Mouse (Mus musculus): ENCODE measurements around the gene Tmod2. TPM values are rescaled to one million over a fixed set of nuclear protein-coding genes. Genes with fewer than 3 reads are reported as not detected.
A peak's percentile ranks its signal among the peaks of the same experiment; 100 is the strongest.
"Not testable (repeated sequence)": the region's sequence is repeated elsewhere in the genome, so short reads cannot be mapped to it uniquely, and the experiment has no call there.

Tmod2 gene
- polyA plus RNA-seq, 1 experiment from 2014 or later = 198 TPM

- WGBS = under 1% methylated on average over 94 of the region's 94 CpGs
- H3K36me3 ChIP-seq = no peaks in the 10 kb centered on the region
- H3K27ac ChIP-seq = peak within 1 kb of the TSS; percentile 96
- H3K4me2 ChIP-seq = peak within 1 kb of the TSS; percentile 80
- H3K4me1 ChIP-seq (replicated peaks) = peaks cover 14% of the 10 kb centered on the region
- peak; percentile 91 for ATAC-seq (ENCODE audit: low FRiP score)
- peaks cover 6% of the 10 kb centered on the region; the same call in 1 of the 2 replicates for H3K27me3 ChIP-seq
- H3K9me3 ChIP-seq = no peaks in the 10 kb centered on the region
- H3K4me3 ChIP-seq = peak within 1 kb of the TSS; percentile 78
- peak within 1 kb of the TSS; percentile 92 for H3K9ac ChIP-seq
These were observed 14.6 kb upstream of the Tmod2 start, which contains the start of gene Lysmd2 for GRCm38 (mm10) chr9:75625556-75626307. TSS of gene Lysmd2 (plus strand) at chr9:75625741.

- Histone ChIP-seq H3K27ac (peak overlapping the region; percentile 96), H3K4me1 (replicated peaks) (peaks cover 14% of the 10 kb centered on the region), H3K4me2 (peak overlapping the region; percentile 80), H3K4me3 (peak overlapping the region; percentile 78), H3K9ac (peak overlapping the region; percentile 92), H3K27me3 (peaks cover 6% of the 10 kb centered on the region; the same call in 1 of the 2 replicates), H3K9me3 (no peaks in the 10 kb centered on the region), H3K36me3 (no peaks in the 10 kb centered on the region)
- 15% methylated on average over 18 of the region's 18 CpGs for WGBS
- peak; percentile 54 for ATAC-seq (ENCODE audit: low FRiP score)
These were observed 13.9 kb upstream of the Tmod2 start for GRCm38 (mm10) chr9:75624983-75625555.

- Histone ChIP-seq H3K4me2 (no peak overlapping the region), H3K4me1 (replicated peaks) (peaks cover 8% of the 10 kb centered on the region), H3K36me3 (no peaks in the 10 kb centered on the region), H3K4me3 (no peak overlapping the region), H3K9ac (no peak overlapping the region), H3K27me3 (peaks cover 6% of the 10 kb centered on the region; the same call in 1 of the 2 replicates), H3K9me3 (no peaks in the 10 kb centered on the region), H3K27ac (no peak overlapping the region)
- WGBS = 90% methylated on average over 3 of the region's 3 CpGs
- no peak for ATAC-seq (ENCODE audit: low FRiP score)
These were observed 10.3 kb upstream of the Tmod2 start for GRCm38 (mm10) chr9:75621428-75621827.

GRCm38 (mm10) chr9:75619761-75620160, 8.6 kb upstream of the Tmod2 start:
- H3K9ac ChIP-seq; H3K4me3 ChIP-seq; H3K4me2 ChIP-seq; H3K4me1 ChIP-seq (replicated peaks); H3K27ac ChIP-seq; H3K36me3 ChIP-seq; ATAC-seq (ENCODE audit: low FRiP score); H3K9me3 ChIP-seq; H3K27me3 ChIP-seq: not testable (repeated sequence)
- 87% methylated on average over 2 of the region's 2 CpGs for WGBS

GRCm38 (mm10) chr9:75618836-75619400, 7.8 kb upstream of the Tmod2 start:
- ATAC-seq (ENCODE audit: low FRiP score) = no peak
- no peaks in the 10 kb centered on the region for H3K4me1 ChIP-seq (replicated peaks)
- 87% methylated on average over 6 of the region's 6 CpGs for WGBS
- H3K27me3 ChIP-seq = peaks cover 3% of the 10 kb centered on the region; the same call in 1 of the 2 replicates
- H3K36me3 ChIP-seq = no peaks in the 10 kb centered on the region
- no peak overlapping the region for H3K27ac ChIP-seq
- no peaks in the 10 kb centered on the region for H3K9me3 ChIP-seq
- no peak overlapping the region for H3K4me3 ChIP-seq
- H3K9ac ChIP-seq = no peak overlapping the region
- H3K4me2 ChIP-seq = no peak overlapping the region

GRCm38 (mm10) chr9:75616560-75616959, 5.4 kb upstream of the Tmod2 start:
- H3K36me3 ChIP-seq = no peaks in the 10 kb centered on the region
- no peak for ATAC-seq (ENCODE audit: low FRiP score)
- no peaks in the 10 kb centered on the region for H3K27me3 ChIP-seq
- H3K4me3 ChIP-seq = no peak overlapping the region
- H3K9me3 ChIP-seq = no peaks in the 10 kb centered on the region
- no peak overlapping the region for H3K27ac ChIP-seq
- no peak overlapping the region for H3K4me2 ChIP-seq
- no peak overlapping the region for H3K9ac ChIP-seq
- no peaks in the 10 kb centered on the region; the same call in 1 of the 2 replicates for H3K4me1 ChIP-seq (replicated peaks)
- WGBS = 79% methylated on average over 3 of the region's 3 CpGs

- Histone ChIP-seq H3K4me3 (peak overlapping the region; percentile 92), H3K27ac (peak overlapping the region; percentile 95), H3K4me2 (peak overlapping the region; percentile 70), H3K9ac (peak overlapping the region; percentile 92), H3K27me3 (no peaks in the 10 kb centered on the region), H3K9me3 (no peaks in the 10 kb centered on the region), H3K4me1 (replicated peaks) (peaks cover 21% of the 10 kb centered on the region), H3K36me3 (peaks cover 11% of the 10 kb centered on the region)
- 6% methylated on average over 16 of the region's 16 CpGs for WGBS
- ATAC-seq (ENCODE audit: low FRiP score) = no peak
These were observed 1.2 kb downstream of the Tmod2 start for GRCm38 (mm10) chr9:75609965-75610364.

- peak; percentile 44; the same call in 1 of the 2 replicates for ATAC-seq (ENCODE audit: low FRiP score)
- peak overlapping the region; percentile 92 for H3K4me3 ChIP-seq
- peak overlapping the region; percentile 95 for H3K27ac ChIP-seq
- no peaks in the 10 kb centered on the region; the same call in 1 of the 2 replicates for H3K9me3 ChIP-seq
- H3K4me1 ChIP-seq (replicated peaks) = peaks cover 21% of the 10 kb centered on the region
- H3K36me3 ChIP-seq = peaks cover 16% of the 10 kb centered on the region
- H3K27me3 ChIP-seq = no peaks in the 10 kb centered on the region
- 20% methylated on average over 1 of the region's 1 CpGs for WGBS
- peak overlapping the region; percentile 92 for H3K9ac ChIP-seq
- peak overlapping the region; percentile 70 for H3K4me2 ChIP-seq
These were observed 1.6 kb downstream of the Tmod2 start for GRCm38 (mm10) chr9:75609505-75609904.

- H3K36me3 ChIP-seq = peaks cover 28% of the 10 kb centered on the region
- H3K9me3 ChIP-seq = no peaks in the 10 kb centered on the region; the same call in 1 of the 2 replicates
- WGBS = 90% methylated on average over 4 of the region's 4 CpGs
- no peak for ATAC-seq (ENCODE audit: low FRiP score)
- H3K4me1 ChIP-seq (replicated peaks) = peaks cover 21% of the 10 kb centered on the region
- H3K27me3 ChIP-seq = no peaks in the 10 kb centered on the region
- no peak overlapping the region for H3K4me3 ChIP-seq
- no peak overlapping the region for H3K9ac ChIP-seq
- H3K27ac ChIP-seq = no peak overlapping the region
- no peak overlapping the region for H3K4me2 ChIP-seq
These were observed 3.6 kb downstream of the Tmod2 start for GRCm38 (mm10) chr9:75607496-75607895.

- 67% methylated on average over 12 of the region's 12 CpGs for WGBS
- no peak overlapping the region for H3K9ac ChIP-seq
- H3K27me3 ChIP-seq = no peaks in the 10 kb centered on the region
- ATAC-seq (ENCODE audit: low FRiP score) = no peak
- H3K4me3 ChIP-seq = no peak overlapping the region
- H3K4me2 ChIP-seq = no peak overlapping the region
- no peaks in the 10 kb centered on the region; the same call in 1 of the 2 replicates for H3K9me3 ChIP-seq
- H3K27ac ChIP-seq = no peak overlapping the region
- H3K36me3 ChIP-seq = peaks cover 38% of the 10 kb centered on the region
- peaks cover 37% of the 10 kb centered on the region for H3K4me1 ChIP-seq (replicated peaks)
These were observed 9.6 kb downstream of the Tmod2 start for GRCm38 (mm10) chr9:75601510-75601909.

GRCm38 (mm10) chr9:75600166-75600934, 10.8 kb downstream of the Tmod2 start:
- no peaks in the 10 kb centered on the region for H3K27me3 ChIP-seq
- no peaks in the 10 kb centered on the region; the same call in 1 of the 2 replicates for H3K9me3 ChIP-seq
- H3K4me2 ChIP-seq = no peak overlapping the region
- peaks cover 42% of the 10 kb centered on the region for H3K36me3 ChIP-seq
- 64% methylated on average over 7 of the region's 7 CpGs for WGBS
- ATAC-seq (ENCODE audit: low FRiP score) = no peak
- no peak overlapping the region for H3K9ac ChIP-seq
- H3K27ac ChIP-seq = 0 out of 2 replicates have a peak overlapping the region, but pooled peaks have one; percentile 55
- H3K4me1 ChIP-seq (replicated peaks) = peaks cover 37% of the 10 kb centered on the region
- no peak overlapping the region for H3K4me3 ChIP-seq

All from hindbrain, embryonic 13.5 days (tissue).